Mouse (Mus musculus) forebrain, embryonic 13.5 days (tissue): ENCODE measurements at regions not wholly inside any gene's neighbourhood (a gene's known extent, or its start where the extent isn't known, plus 50 kb on each side); places are given as distances from the start of the nearest gene placed in this dataset.

Experiments used
- ATAC-seq: fragments of 200-750 bp; cut with Nextera tagmentation; 2 replicates; pipeline ENCODE4 v1.8.0; 2017
- H3K27ac ChIP-seq: fragments of 300-500 bp; sonication (generic); 2 replicates; pipeline ENCODE4 v1.5.1; 2015; ENCODE audit warnings: inconsistent platforms, mild to moderate bottlenecking, moderate library complexity
- H3K27me3 ChIP-seq: fragments of 300-500 bp; sonication (generic); 2 replicates; pipeline ENCODE4 v1.6.1; 2015; ENCODE audit warnings: mild to moderate bottlenecking, inconsistent platforms
- H3K36me3 ChIP-seq: fragments of 300-500 bp; sonication (generic); 2 replicates; pipeline ENCODE4 v1.6.1; 2015; ENCODE audit warnings: mild to moderate bottlenecking, inconsistent platforms; ENCODE audit not compliant: poor library complexity, severe bottlenecking
- H3K4me1 ChIP-seq: fragments of 300-500 bp; sonication (generic); 2 replicates; pipeline ENCODE4 v1.6.1; 2015; ENCODE audit warnings: inconsistent platforms
- H3K4me2 ChIP-seq: fragments of 300-500 bp; sonication (generic); 2 replicates; pipeline ENCODE4 v1.6.1; 2015; ENCODE audit warnings: inconsistent platforms, mild to moderate bottlenecking, moderate library complexity
- H3K4me3 ChIP-seq: fragments of 300-500 bp; sonication (generic); 2 replicates; pipeline ENCODE4 v1.5.1; 2015; ENCODE audit warnings: mild to moderate bottlenecking, inconsistent platforms
- H3K9ac ChIP-seq: fragments of 300-500 bp; sonication (generic); 2 replicates; pipeline ENCODE4 v1.6.1; 2015; ENCODE audit warnings: mild to moderate bottlenecking, inconsistent platforms
- H3K9me3 ChIP-seq: fragments of 300-500 bp; sonication (generic); replicated peaks from 2 replicates; pipeline ENCODE4 v1.6.1; 2016; ENCODE audit warnings: inconsistent platforms
- WGBS: fragments of 180-500 bp; shearing (Covaris S2); methylation state at CpG from one replicate; pipeline ENCODE4 v1.1.7; 2015; 5-methylcytosine and 5-hydroxymethylcytosine counted together

GRCm38 (mm10) chr3:23127134-23127533 lies 1050.7 kb downstream of the Tbl1xr1 start:
- Histone ChIP-seq H3K27ac (no peak overlapping the region), H3K9ac (no peak overlapping the region), H3K27me3 (no peaks in the 10 kb centered on the region), H3K4me3 (no peak overlapping the region), H3K4me1 (no peaks in the 10 kb centered on the region), H3K9me3 (no peaks in the 10 kb centered on the region), H3K4me2 (no peak overlapping the region), H3K36me3 (no peaks in the 10 kb centered on the region)
- WGBS: 93% methylated on average over 1 of the region's 1 CpGs
- no peak for ATAC-seq

- H3K4me1 ChIP-seq: no peaks in the 10 kb centered on the region
- H3K4me2 ChIP-seq: no peak overlapping the region
- WGBS: 81% methylated on average over 1 of the region's 1 CpGs
These were observed 1059.1 kb downstream of the Tbl1xr1 start for GRCm38 (mm10) chr3:23135551-23135950.

GRCm38 (mm10) chr3:23138932-23139331 lies 1062.5 kb downstream of the Tbl1xr1 start:
- H3K4me2 ChIP-seq: no peak overlapping the region
- H3K27ac ChIP-seq: no peak overlapping the region
- no peak overlapping the region for H3K4me3 ChIP-seq
- H3K9ac ChIP-seq: no peak overlapping the region
- H3K4me1 ChIP-seq: no peaks in the 10 kb centered on the region
- H3K27me3 ChIP-seq: no peaks in the 10 kb centered on the region
- ATAC-seq: no peak
- no peaks in the 10 kb centered on the region for H3K36me3 ChIP-seq
- H3K9me3 ChIP-seq: no peaks in the 10 kb centered on the region

More at GRCm38 (mm10) chr3:23135551-23135950, 1059.1 kb downstream of the Tbl1xr1 start:
- H3K27me3 ChIP-seq: no peaks in the 10 kb centered on the region
- no peaks in the 10 kb centered on the region for H3K9me3 ChIP-seq
- no peak for ATAC-seq
- no peak overlapping the region for H3K4me3 ChIP-seq
- no peak overlapping the region for H3K27ac ChIP-seq
- H3K9ac ChIP-seq: no peak overlapping the region
- H3K36me3 ChIP-seq: no peaks in the 10 kb centered on the region

GRCm38 (mm10) chr3:23164828-23165450 lies 1088.5 kb downstream of the Tbl1xr1 start:
- 66% methylated on average over 3 of the region's 3 CpGs for WGBS
- ATAC-seq: no peak
- Histone ChIP-seq H3K4me1 (no peaks in the 10 kb centered on the region), H3K9ac (no peak overlapping the region), H3K27me3 (no peaks in the 10 kb centered on the region), H3K27ac (no peak overlapping the region), H3K9me3 (no peaks in the 10 kb centered on the region), H3K4me2 (no peak overlapping the region), H3K36me3 (no peaks in the 10 kb centered on the region), H3K4me3 (no peak overlapping the region)

- no peak for ATAC-seq
- Histone ChIP-seq H3K27me3 (no peaks in the 10 kb centered on the region), H3K36me3 (no peaks in the 10 kb centered on the region), H3K4me3 (no peak overlapping the region), H3K27ac (no peak overlapping the region), H3K4me2 (no peak overlapping the region), H3K9ac (no peak overlapping the region), H3K4me1 (no peaks in the 10 kb centered on the region), H3K9me3 (no peaks in the 10 kb centered on the region)
- WGBS: 90% methylated on average over 8 of the region's 8 CpGs
These were observed 1106.9 kb downstream of the Tbl1xr1 start for GRCm38 (mm10) chr3:23183393-23183792.

- H3K27ac ChIP-seq: no peak overlapping the region
- 71% methylated on average over 4 of the region's 4 CpGs for WGBS
- no peaks in the 10 kb centered on the region for H3K36me3 ChIP-seq
- H3K4me3 ChIP-seq: no peak overlapping the region
- ATAC-seq: no peak
- H3K4me1 ChIP-seq: no peaks in the 10 kb centered on the region
- H3K4me2 ChIP-seq: no peak overlapping the region
- no peaks in the 10 kb centered on the region for H3K27me3 ChIP-seq
- no peaks in the 10 kb centered on the region for H3K9me3 ChIP-seq
- H3K9ac ChIP-seq: no peak overlapping the region
These were observed 1112.0 kb downstream of the Tbl1xr1 start for GRCm38 (mm10) chr3:23188479-23188878.

- Histone ChIP-seq H3K4me2 (no peak overlapping the region), H3K4me3 (no peak overlapping the region), H3K4me1 (no peaks in the 10 kb centered on the region), H3K27ac (no peak overlapping the region), H3K9ac (no peak overlapping the region), H3K27me3 (no peaks in the 10 kb centered on the region), H3K36me3 (no peaks in the 10 kb centered on the region), H3K9me3 (no peaks in the 10 kb centered on the region)
- no peak for ATAC-seq
- WGBS: 48% methylated on average over 1 of the region's 1 CpGs
These were observed 1123.6 kb downstream of the Tbl1xr1 start for GRCm38 (mm10) chr3:23200056-23200455.

DNA sequence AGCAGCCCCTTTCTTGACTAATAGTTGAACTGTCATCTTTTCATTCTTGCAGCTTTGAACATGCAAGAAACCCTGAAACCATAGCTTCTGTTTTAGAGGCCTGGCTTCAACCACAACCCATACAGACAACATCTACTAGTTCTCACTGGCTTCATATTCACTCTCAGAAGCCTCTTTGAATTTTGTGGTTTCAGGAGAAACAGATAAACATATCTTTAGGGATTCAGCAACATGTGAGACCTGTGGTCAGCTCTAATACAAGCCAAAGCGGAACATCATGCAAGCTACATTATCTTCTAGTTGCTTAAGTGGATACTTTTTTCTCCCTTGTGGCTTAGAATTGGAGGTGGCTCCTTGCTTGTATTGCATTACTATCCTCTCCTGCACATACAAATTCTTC lies 1138.0 kb downstream of the Tbl1xr1 start:
- ATAC-seq: no peak
- no peak overlapping the region for H3K27ac ChIP-seq
- no peaks in the 10 kb centered on the region for H3K36me3 ChIP-seq
- H3K27me3 ChIP-seq: no peaks in the 10 kb centered on the region
- no peak overlapping the region for H3K9ac ChIP-seq
- no peaks in the 10 kb centered on the region for H3K4me1 ChIP-seq
- no peaks in the 10 kb centered on the region for H3K9me3 ChIP-seq
- WGBS: 100% methylated on average over 1 of the region's 1 CpGs
- no peak overlapping the region for H3K4me2 ChIP-seq
- no peak overlapping the region for H3K4me3 ChIP-seq

DNA sequence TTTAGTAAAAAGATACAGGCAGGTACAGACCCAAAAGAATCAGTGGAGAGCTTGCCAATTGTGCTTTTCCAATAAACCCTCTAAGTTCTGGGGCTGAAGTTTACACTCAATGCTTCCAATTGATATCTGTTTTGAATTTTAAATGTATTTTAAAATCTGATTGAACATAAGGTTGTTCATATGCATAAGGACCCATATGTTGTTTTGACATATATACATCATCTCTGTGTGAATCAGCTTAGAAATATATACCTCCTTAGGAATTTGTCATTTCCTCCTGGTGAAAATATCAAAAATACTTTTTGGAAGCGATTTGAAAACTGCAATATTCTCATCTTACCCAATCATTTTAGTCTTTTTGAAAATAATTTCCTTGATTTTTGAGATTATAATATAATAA lies 1140.3 kb downstream of the Tbl1xr1 start:
- no peak overlapping the region for H3K27ac ChIP-seq
- no peak overlapping the region for H3K4me2 ChIP-seq
- no peak overlapping the region for H3K4me3 ChIP-seq
- H3K36me3 ChIP-seq: no peaks in the 10 kb centered on the region
- H3K9ac ChIP-seq: no peak overlapping the region
- no peaks in the 10 kb centered on the region for H3K27me3 ChIP-seq
- WGBS: 86% methylated on average over 1 of the region's 1 CpGs
- ATAC-seq: peak; percentile 51; the same call in 1 of the 2 replicates
- no peaks in the 10 kb centered on the region for H3K9me3 ChIP-seq
- no peaks in the 10 kb centered on the region for H3K4me1 ChIP-seq

DNA sequence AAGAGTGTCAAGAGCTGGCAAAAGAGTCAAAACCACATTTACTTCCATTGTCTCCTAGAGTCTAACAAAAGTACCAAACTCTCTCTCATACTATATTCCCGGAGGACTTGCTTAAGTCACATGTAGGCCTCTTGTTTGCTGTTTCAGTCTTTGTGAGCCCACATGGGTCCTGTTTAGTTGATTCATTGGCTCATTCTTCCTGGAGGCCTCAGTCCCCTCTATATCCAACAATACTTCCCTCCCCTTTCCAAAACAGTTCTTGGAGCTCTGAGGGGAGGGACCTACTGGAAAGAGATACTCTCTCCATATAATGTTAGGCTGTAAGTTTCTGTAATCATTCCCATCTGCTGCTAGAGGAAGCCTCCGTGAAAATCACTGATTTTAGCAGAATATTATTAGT lies 1171.8 kb downstream of the Tbl1xr1 start:
- Histone ChIP-seq H3K9ac (no peak overlapping the region), H3K27ac (no peak overlapping the region), H3K27me3 (no peaks in the 10 kb centered on the region), H3K4me2 (no peak overlapping the region), H3K36me3 (no peaks in the 10 kb centered on the region), H3K4me3 (no peak overlapping the region), H3K9me3 (no peaks in the 10 kb centered on the region), H3K4me1 (no peaks in the 10 kb centered on the region)
- 84% methylated on average over 2 of the region's 2 CpGs for WGBS
- no peak for ATAC-seq

DNA sequence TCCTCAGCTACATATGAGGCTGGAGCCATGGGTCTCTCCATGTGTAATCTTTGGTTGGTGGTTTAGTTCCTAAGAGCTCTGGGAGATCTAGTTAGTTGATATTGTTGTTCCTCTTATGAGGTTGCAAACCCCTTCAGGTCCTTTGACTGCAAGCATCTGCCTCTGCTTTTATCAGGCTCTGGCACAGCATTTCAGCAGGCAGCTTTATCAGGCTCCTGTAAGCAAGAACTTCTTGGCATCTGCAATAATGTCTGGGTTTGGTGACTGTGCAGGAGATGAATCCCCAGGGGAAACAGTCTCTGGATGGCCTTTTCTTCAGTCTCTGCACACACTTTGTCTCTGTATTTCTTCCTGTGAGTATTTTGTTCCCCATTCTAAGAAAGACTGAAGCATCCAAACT lies 1175.7 kb downstream of the Tbl1xr1 start:
- Histone ChIP-seq H3K27me3 (no peaks in the 10 kb centered on the region), H3K27ac (no peak overlapping the region), H3K4me1 (no peaks in the 10 kb centered on the region), H3K36me3 (no peaks in the 10 kb centered on the region), H3K4me3 (no peak overlapping the region), H3K9me3 (no peaks in the 10 kb centered on the region), H3K9ac (no peak overlapping the region), H3K4me2 (no peak overlapping the region)
- no peak for ATAC-seq

GRCm38 (mm10) chr3:23298818-23299217 lies 1222.4 kb downstream of the Tbl1xr1 start:
- Histone ChIP-seq H3K4me1 (no peaks in the 10 kb centered on the region), H3K36me3 (no peaks in the 10 kb centered on the region), H3K27ac (no peak overlapping the region), H3K4me2 (no peak overlapping the region), H3K4me3 (no peak overlapping the region), H3K9me3 (no peaks in the 10 kb centered on the region), H3K9ac (no peak overlapping the region), H3K27me3 (no peaks in the 10 kb centered on the region)
- no peak for ATAC-seq
- 89% methylated on average over 7 of the region's 7 CpGs for WGBS

DNA sequence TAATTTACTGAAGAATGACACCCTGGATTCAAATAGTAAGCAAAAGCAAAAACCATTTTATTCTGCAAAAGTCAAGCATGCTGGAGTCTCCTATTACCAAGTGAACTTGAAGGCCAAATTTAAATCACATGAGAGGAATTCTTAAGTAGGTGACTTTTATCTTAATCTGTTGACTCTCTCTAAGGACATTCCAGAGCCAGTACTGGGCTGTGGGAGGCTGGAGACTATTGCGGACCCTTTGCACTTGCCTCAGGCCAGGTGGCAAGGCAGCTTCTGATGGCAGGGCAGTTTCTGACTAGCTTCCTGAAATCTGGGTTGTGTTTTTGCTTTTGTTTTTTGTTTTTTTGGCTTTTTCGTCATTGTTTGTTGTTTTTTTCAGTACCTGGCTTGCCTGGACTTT lies 1257.8 kb downstream of the Tbl1xr1 start:
- no peaks in the 10 kb centered on the region for H3K4me1 ChIP-seq
- H3K27ac ChIP-seq: no peak overlapping the region
- 79% methylated on average over 2 of the region's 2 CpGs for WGBS
- H3K9ac ChIP-seq: no peak overlapping the region
- no peaks in the 10 kb centered on the region for H3K9me3 ChIP-seq
- no peak overlapping the region for H3K4me2 ChIP-seq
- no peak overlapping the region for H3K4me3 ChIP-seq
- H3K27me3 ChIP-seq: no peaks in the 10 kb centered on the region
- no peaks in the 10 kb centered on the region for H3K36me3 ChIP-seq
- no peak for ATAC-seq
